Mouse (Mus musculus) left cerebral cortex, adult 6 months (tissue): Measurements from ENCODE around the gene Zscan4-ps2. TPM values are rescaled to one million over a fixed set of nuclear protein-coding genes. Genes with fewer than 3 reads are reported as not detected.

Experiments used
- long read RNA-seq, 2 experiments: library from polyadenylated mRNA; unstranded; transcript quantifications; one replicate each; pipeline ENCODE4 v2.0.0; 2019 to 2020
- polyA plus RNA-seq: library from polyadenylated mRNA; unstranded; fragments of <200 nt; fragmentation: Nextera tagmentation; gene quantifications from 2 replicates; pipeline ENCODE4 v1.2.3, GENCODE M21; 2021

The Zscan4-ps2 gene
- not detected in 2 replicates for polyA plus RNA-seq
- long read RNA-seq, experiment 1 = 0 reads
- long read RNA-seq, experiment 2 = 0 reads

DNA sequence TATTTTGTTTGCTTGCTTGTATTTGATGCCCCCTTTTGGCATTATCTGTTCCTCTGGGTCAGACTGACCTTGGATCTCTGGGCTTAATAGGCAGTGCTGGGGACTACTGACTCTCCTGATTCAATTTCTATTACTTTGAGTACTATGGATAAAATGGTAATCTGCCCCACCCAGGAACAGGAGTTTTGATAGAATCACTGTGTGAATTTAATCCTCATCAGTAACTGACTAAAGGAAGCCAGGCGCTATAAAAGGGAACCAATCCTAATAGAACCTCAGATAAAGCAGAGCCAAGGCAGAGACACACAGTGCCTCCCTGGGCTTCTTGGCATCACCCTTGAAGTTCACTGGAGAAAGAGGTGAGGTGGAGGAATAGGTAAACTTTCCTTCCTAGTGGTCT is at the start of gene Zscan4-ps2:
TSS of gene Zscan4-ps2 (plus strand) at position 301 of the 400 bp plus-strand sequence.

Other genes with a start within 250 kb of the Zscan4-ps2 start
- not detected in 2 replicates for gene Zscan4e, start 203.6 kb upstream of the Zscan4-ps2 start, polyA plus RNA-seq
- not detected in 2 replicates for gene Zscan4f, start 116.4 kb upstream of the Zscan4-ps2 start, polyA plus RNA-seq
- gene Zscan4-ps3, start 95.0 kb downstream of the Zscan4-ps2 start, polyA plus RNA-seq = not detected in 2 replicates
- not detected in 2 replicates for gene Vmn1r72, start 165.8 kb downstream of the Zscan4-ps2 start, polyA plus RNA-seq
- gene Vmn1r73, start 216.0 kb downstream of the Zscan4-ps2 start, polyA plus RNA-seq = not detected in 2 replicates